Mouse (Mus musculus) ES-E14 (cell line): ENCODE measurements around the gene Nectin2.

Experiments
- CHD2 ChIP-seq: IDR thresholded peaks from 2 replicates; pipeline ENCODE4 v1.6.1; 2014; ENCODE audit warnings: mild to moderate bottlenecking, low read depth, low read length, inconsistent platforms
- ZNF384 ChIP-seq: IDR thresholded peaks from 2 replicates; pipeline ENCODE4 v1.6.1; 2012; ENCODE audit warnings: low read depth, low read length, inconsistent platforms

DNA sequence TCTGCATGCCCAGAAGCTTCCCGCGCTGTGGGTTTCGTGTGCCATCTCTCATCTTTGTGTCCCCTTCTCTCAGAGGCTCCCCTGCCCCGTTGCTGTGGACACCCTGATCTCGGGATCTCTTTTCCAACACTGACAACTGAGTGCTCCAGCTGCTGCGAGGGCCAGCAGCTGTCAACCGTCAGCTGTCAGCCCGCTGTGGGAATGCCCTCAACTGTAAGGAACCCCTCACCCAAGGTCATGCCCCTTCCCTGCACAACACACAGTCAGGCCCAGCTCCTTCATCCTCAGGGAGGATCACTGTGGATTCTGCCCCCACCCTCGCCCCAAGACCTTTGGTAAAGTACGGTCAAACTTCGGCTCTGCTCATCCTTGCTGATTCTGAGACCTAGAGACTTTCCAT is 12.0 kb upstream of the Nectin2 start:
- TF ChIP-seq CHD2 (no peak), ZNF384 (no peak)
